Mouse (Mus musculus) midbrain, postnatal 0 days (tissue): ENCODE measurements around the gene Rgma. TPM values are rescaled to one million over a fixed set of nuclear protein-coding genes. Genes with fewer than 3 reads are reported as not detected.

Source experiments
- ATAC-seq: fragments of 200-750 bp; cut with Nextera tagmentation; 2 replicates; pipeline ENCODE4 v1.8.0; 2017; ENCODE audit warnings: moderate number of reproducible peaks, mild to moderate bottlenecking, moderate TSS enrichment, moderate library complexity; ENCODE audit not compliant: low FRiP score
- DNase-seq: peaks from one replicate; pipeline ENCODE4 v3.0.0-alpha.2; 2015; ENCODE audit warnings: low spot score
- H3K27ac ChIP-seq: fragments of 300-500 bp; sonication (generic); 2 replicates; pipeline ENCODE4 v1.5.1; 2014; ENCODE audit warnings: low read depth, mild to moderate bottlenecking, low read length, mixed read lengths
- H3K27me3 ChIP-seq: fragments of 300-500 bp; sonication (generic); 2 replicates; pipeline ENCODE4 v1.6.1; 2014; ENCODE audit warnings: low read length, control low read depth, mixed read lengths; ENCODE audit not compliant: insufficient read depth
- H3K36me3 ChIP-seq: fragments of 300-500 bp; sonication (generic); 2 replicates; pipeline ENCODE4 v1.6.1; 2014; ENCODE audit warnings: low read length, control low read depth, mixed read lengths; ENCODE audit not compliant: insufficient read depth
- H3K4me1 ChIP-seq: fragments of 300-500 bp; sonication (generic); 2 replicates; pipeline ENCODE4 v1.6.1; 2014; ENCODE audit warnings: mild to moderate bottlenecking, control low read depth, antibody characterized with exemption, low read length, mixed read lengths; ENCODE audit not compliant: insufficient read depth
- H3K4me2 ChIP-seq: fragments of 300-500 bp; sonication (generic); 2 replicates; pipeline ENCODE4 v1.6.1; 2014; ENCODE audit warnings: low read depth, mild to moderate bottlenecking, low read length, mixed read lengths; ENCODE audit not compliant: poor library complexity, severe bottlenecking
- H3K4me3 ChIP-seq: fragments of 300-500 bp; sonication (generic); 2 replicates; pipeline ENCODE4 v1.5.1; 2014; ENCODE audit warnings: low read depth, mild to moderate bottlenecking, low read length, moderate library complexity
- H3K9ac ChIP-seq: fragments of 300-500 bp; sonication (generic); replicated peaks from 2 replicates; pipeline ENCODE4 v1.6.1; 2014; ENCODE audit warnings: mild to moderate bottlenecking, low read length, moderate library complexity, mixed read lengths; ENCODE audit not compliant: poor library complexity, severe bottlenecking
- H3K9me3 ChIP-seq: fragments of 300-500 bp; sonication (generic); 2 replicates; pipeline ENCODE4 v1.6.1; 2016; ENCODE audit warnings: low read length, control low read depth
- CTCF ChIP-seq: IDR thresholded peaks from 2 replicates; pipeline ENCODE4 v1.5.1; 2016; ENCODE audit warnings: antibody characterized with exemption, mild to moderate bottlenecking
- WGBS: fragments of 180-500 bp; shearing (Covaris S2); extraction: QIAGEN DNeasy Blood & Tissue Kit; methylation state at CpG from one replicate; pipeline ENCODE4 v1.1.7; 2014; 5-methylcytosine and 5-hydroxymethylcytosine counted together
- polyA plus RNA-seq: library from polyadenylated mRNA; unstranded; fragments of >200 nt; fragmentation: Nextera tagmentation; extraction: Ambion mirVana; gene quantifications from 2 replicates; pipeline ENCODE4 v1.2.1, GENCODE M21; 2015
- total RNA-seq: library from RNA; depleted of rRNA; stranded (reverse); fragments of >200 nt; gene quantifications from 2 replicates; pipeline ENCODE4 v1.2.3, GENCODE M21; 2014

Rgma gene
- total and polyA plus RNA-seq, 2 experiments from 2014 or later: 42.9 to 160 TPM

DNA sequence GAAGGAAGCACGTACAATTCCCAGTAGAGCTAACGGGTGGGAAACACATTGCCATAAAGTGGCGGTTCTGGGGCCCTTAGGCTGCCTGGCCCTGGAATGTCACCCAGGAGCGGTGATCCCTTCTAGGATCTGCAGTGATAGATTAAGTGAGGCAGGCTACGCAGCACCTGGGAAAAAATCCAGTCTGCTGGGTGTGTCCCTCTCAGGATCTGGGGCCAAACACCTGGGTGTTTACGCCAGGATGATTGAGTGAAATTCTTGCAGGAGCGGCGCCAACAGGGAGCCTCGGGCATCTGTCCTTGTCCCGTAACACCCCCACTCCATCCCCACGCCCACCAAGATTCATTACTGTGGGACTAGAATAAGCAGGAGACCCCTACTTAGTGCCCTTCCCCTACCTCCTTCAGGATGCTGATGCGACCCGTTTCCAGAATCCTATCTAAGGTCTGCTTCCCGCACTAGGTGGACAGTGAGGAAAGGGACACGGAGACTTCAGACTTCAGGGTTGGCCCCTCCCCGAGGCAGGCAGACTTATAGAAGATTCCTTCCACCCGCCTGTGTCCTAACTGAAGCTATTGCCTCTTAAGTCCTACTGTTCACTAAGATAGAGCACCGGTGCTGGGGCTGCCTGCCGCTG is 23.6 kb downstream of the Rgma start:
- H3K9me3 ChIP-seq: no peaks in the 10 kb centered on the region
- H3K9ac ChIP-seq: 0 out of 2 replicates have a peak overlapping the region, but pooled peaks have one; percentile 5
- no peaks in the 10 kb centered on the region for H3K27me3 ChIP-seq
- peaks cover 23% of the 10 kb centered on the region for H3K4me1 ChIP-seq
- WGBS: 14% methylated on average over 19 of the region's 19 CpGs
- peak; percentile 44; the same call in 1 of the 2 replicates for ATAC-seq
- DNase-seq: no peak
- no peak for TF ChIP-seq CTCF
- peak overlapping the region; percentile 54 for H3K4me2 ChIP-seq
- peak overlapping the region; percentile 59 for H3K27ac ChIP-seq
- no peaks in the 10 kb centered on the region for H3K36me3 ChIP-seq
- peak overlapping the region; percentile 31 for H3K4me3 ChIP-seq

DNA sequence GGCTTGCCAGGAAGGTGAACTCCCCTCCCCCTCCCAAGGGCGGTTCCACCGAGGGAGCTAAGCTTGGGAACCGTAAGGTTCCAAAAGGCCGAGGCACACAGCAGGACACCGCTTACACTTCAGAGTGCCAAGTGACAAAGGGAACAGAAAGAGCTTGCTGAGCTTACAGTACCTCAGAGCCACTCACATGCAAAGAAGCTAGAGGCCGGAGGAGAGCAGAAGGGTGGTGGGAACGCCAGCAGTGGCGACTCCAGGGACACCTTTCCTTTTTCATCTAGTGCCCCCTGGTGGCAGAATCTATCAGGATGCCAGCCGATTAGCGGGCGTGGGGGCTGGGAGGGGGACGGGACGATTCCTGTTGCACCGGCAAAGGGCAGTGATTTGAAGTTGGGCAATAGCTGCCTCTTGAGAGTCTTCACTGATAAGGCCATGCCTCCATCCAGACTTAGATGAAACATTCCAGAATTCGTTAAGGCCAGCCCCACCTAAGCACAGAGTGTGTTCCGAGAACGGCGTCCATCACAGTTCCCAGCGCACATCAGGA is 24.3 kb downstream of the Rgma start:
- Histone ChIP-seq H3K9ac (0 out of 2 replicates have a peak overlapping the region, but pooled peaks have one; percentile 5), H3K27ac (peak overlapping the region; percentile 59), H3K4me2 (peak overlapping the region; percentile 54), H3K36me3 (no peaks in the 10 kb centered on the region), H3K4me3 (peak overlapping the region; percentile 31), H3K27me3 (no peaks in the 10 kb centered on the region), H3K9me3 (no peaks in the 10 kb centered on the region), H3K4me1 (peaks cover 23% of the 10 kb centered on the region)
- TF ChIP-seq CTCF: peak; percentile 82
- DNase-seq: peak; percentile 87
- peak; percentile 66 for ATAC-seq
- 3% methylated on average over 19 of the region's 19 CpGs for WGBS

DNA sequence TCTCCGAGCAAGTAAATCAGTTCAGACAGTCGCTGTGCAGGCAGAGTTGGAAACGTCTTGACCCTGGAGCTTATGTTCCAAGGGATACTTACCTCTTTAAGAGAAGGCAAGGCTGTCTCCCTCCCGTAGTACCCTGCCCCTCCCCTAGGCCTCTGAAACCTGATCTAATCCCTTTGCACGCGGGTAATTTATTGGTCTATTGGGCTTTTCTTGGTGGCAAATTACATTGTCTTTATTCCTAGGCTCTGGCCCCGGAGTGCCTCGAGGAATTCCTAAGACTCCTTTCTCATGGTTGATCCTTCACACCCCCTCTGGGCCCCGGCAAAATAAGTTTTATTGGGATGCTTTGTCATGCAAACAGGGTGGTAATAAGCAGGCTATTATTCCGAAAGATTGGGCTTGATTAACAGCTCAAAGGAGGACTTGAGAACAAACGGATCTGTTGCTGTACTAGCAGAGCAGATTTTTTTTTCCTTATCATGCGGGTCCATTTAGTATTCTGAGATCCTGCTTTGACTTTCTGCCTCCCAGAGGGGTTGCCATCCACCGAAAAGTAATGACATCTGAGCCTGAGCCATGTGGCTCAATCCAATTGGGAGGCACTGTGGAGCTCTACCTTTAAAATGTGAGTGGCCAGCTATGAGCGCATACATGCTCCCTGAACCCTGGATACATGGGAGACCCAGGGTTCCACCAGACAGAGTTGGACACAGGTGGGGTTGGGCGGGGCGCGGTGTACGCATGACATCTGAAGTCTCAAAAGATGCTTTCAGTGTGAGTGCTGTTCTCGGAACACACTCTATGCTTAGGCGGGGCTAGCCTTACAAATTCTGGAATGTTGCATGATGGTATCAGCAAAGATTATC is 25.0 kb downstream of the Rgma start:
- H3K9me3 ChIP-seq: no peaks in the 10 kb centered on the region
- no peak overlapping the region for H3K9ac ChIP-seq
- H3K4me3 ChIP-seq: peak overlapping the region; percentile 31
- TF ChIP-seq CTCF: no peak
- WGBS: 12% methylated on average over 20 of the region's 20 CpGs
- H3K27ac ChIP-seq: peak overlapping the region; percentile 43; the same call in 1 of the 2 replicates
- no peaks in the 10 kb centered on the region for H3K36me3 ChIP-seq
- DNase-seq (peak; percentile 55), ATAC-seq (peak; percentile 41; the same call in 1 of the 2 replicates)
- H3K27me3 ChIP-seq: no peaks in the 10 kb centered on the region
- peak overlapping the region; percentile 54 for H3K4me2 ChIP-seq
- peaks cover 23% of the 10 kb centered on the region for H3K4me1 ChIP-seq

DNA sequence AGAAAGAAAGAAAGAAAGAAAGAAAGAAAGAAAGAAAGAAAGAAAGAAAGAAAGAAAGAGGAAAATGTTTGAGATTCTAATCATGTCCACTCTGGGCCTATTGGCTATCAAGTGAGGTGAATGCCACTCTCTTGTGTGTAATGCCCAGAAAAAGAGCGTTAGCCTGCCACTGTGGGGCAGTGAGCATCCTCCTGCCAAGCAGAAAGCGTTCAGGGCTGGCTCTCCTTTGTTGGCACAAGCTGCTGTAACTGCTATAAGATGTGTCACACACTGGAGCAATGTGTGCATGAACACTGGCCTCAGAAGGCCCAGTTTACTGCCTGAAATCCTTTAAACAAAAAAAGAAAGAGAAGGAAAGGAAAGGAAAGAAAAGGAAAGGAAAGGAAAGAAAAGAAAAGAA is 26.8 kb downstream of the Rgma start:
- H3K36me3 ChIP-seq: peaks cover 6% of the 10 kb centered on the region; the same call in 1 of the 2 replicates
- TF ChIP-seq CTCF: peak; percentile 28
- no peaks in the 10 kb centered on the region for H3K9me3 ChIP-seq
- ATAC-seq (no peak), DNase-seq (peak; percentile 71)
- peaks cover 23% of the 10 kb centered on the region for H3K4me1 ChIP-seq
- H3K9ac ChIP-seq: no peak overlapping the region
- no peak overlapping the region for H3K4me2 ChIP-seq
- WGBS: 23% methylated on average over 2 of the region's 2 CpGs
- no peak overlapping the region for H3K4me3 ChIP-seq
- no peak overlapping the region for H3K27ac ChIP-seq
- H3K27me3 ChIP-seq: no peaks in the 10 kb centered on the region

DNA sequence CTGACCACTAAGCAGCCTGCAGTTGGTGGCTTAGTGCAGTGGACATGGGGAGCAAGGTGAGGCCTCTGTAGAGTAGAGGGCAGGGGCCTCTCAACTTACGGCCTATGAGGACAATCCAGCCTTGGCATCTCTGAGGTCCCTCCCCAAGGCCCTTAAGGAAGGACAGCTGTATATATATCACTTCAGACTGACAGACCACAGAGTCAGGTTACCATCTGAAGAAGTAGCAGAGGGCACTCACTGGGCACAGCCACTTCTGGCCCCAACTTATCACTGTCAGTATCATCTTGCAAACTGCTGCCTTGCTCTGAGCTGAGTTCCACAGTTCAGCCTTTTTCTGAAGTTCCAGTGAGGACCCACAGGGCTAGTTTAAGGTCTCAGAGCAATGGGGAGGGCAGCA is 27.4 kb downstream of the Rgma start:
- no peak overlapping the region for H3K9ac ChIP-seq
- H3K27me3 ChIP-seq: no peaks in the 10 kb centered on the region
- H3K4me1 ChIP-seq: peaks cover 19% of the 10 kb centered on the region
- ATAC-seq: no peak
- H3K36me3 ChIP-seq: peaks cover 6% of the 10 kb centered on the region; the same call in 1 of the 2 replicates
- H3K27ac ChIP-seq: no peak overlapping the region
- no peaks in the 10 kb centered on the region for H3K9me3 ChIP-seq
- TF ChIP-seq CTCF: no peak
- H3K4me2 ChIP-seq: no peak overlapping the region
- H3K4me3 ChIP-seq: no peak overlapping the region
- no peak for DNase-seq
- 78% methylated on average over 1 of the region's 1 CpGs for WGBS
